Mouse (Mus musculus) CH12.LX (cell line): ENCODE data around the gene 1700008O03Rik. TPM values are rescaled to one million over a fixed set of nuclear protein-coding genes. Genes with fewer than 3 reads are reported as not detected.

ENCODE experiments used
- DNase-seq: peaks from one replicate; pipeline ENCODE4 v3.0.0-alpha.2; 2013; ENCODE audit errors: extremely low read depth
- H3K27ac ChIP-seq: 2 replicates; pipeline ENCODE4 v1.5.1; 2012; ENCODE audit warnings: low read depth, mild to moderate bottlenecking, control low read depth, moderate library complexity; ENCODE audit not compliant: insufficient read depth
- H3K27me3 ChIP-seq: replicated peaks from 2 replicates; pipeline ENCODE3; 2012; ENCODE audit warnings: inconsistent platforms
- H3K36me3 ChIP-seq, 2 experiments: replicated peaks in 1 of 2; 2 replicates each; pipeline versions ENCODE3 to v1.6.1; 2012; ENCODE audit warnings: inconsistent platforms in 1 of 2, low read length in 1 of 2, mild to moderate bottlenecking in 1 of 2, mixed read lengths in 1 of 2, moderate library complexity in 1 of 2; ENCODE audit not compliant: control insufficient read depth in 1 of 2, insufficient read depth in 1 of 2
- H3K4me1 ChIP-seq, 2 experiments: 2 replicates each; pipeline ENCODE4 v1.6.1; 2012; ENCODE audit warnings: inconsistent platforms in 1 of 2, moderate library complexity in 1 of 2; ENCODE audit not compliant: insufficient read depth in 2 of 2, control insufficient read depth in 1 of 2
- H3K4me2 ChIP-seq: 2 replicates; pipeline ENCODE4 v1.6.1; 2012; ENCODE audit warnings: low read depth, mild to moderate bottlenecking, control low read depth; ENCODE audit not compliant: poor library complexity, insufficient read depth, severe bottlenecking
- H3K4me3 ChIP-seq, 3 experiments: fragments of 150-350 bp in 1 of 3; sonication (generic) in 1 of 3; replicated peaks in 1 of 3; 2 replicates each; pipeline versions ENCODE3 to v1.5.1; 2011 to 2012; ENCODE audit warnings: low read depth in 2 of 3, low read length in 2 of 3, mild to moderate bottlenecking in 2 of 3, moderate library complexity in 2 of 3, control low read depth in 1 of 3, improper control_type of control experiment in 1 of 3, inconsistent platforms in 1 of 3, mixed read lengths in 1 of 3; ENCODE audit not compliant: poor library complexity in 1 of 3
- H3K79me2 ChIP-seq: replicated peaks from 2 replicates; pipeline ENCODE4 v1.6.1; 2012; ENCODE audit warnings: mild to moderate bottlenecking, moderate library complexity; ENCODE audit not compliant: control insufficient read depth, poor library complexity, insufficient read depth, severe bottlenecking; ENCODE audit errors: extremely low read depth
- H3K9ac ChIP-seq: 2 replicates; pipeline ENCODE4 v1.6.1; 2012; ENCODE audit warnings: low read depth, mild to moderate bottlenecking, control low read depth, moderate library complexity; ENCODE audit not compliant: insufficient read depth
- H3K9me3 ChIP-seq: replicated peaks from 2 replicates; pipeline ENCODE3; 2012; ENCODE audit warnings: low read length, inconsistent platforms, mixed read lengths
- CHD1 ChIP-seq: IDR thresholded peaks from 2 replicates; pipeline ENCODE4 v1.6.1; 2012; ENCODE audit warnings: low read depth, low read length, improper control_type of control experiment, inconsistent platforms
- E2F4 ChIP-seq: IDR thresholded peaks from 2 replicates; pipeline ENCODE4 v1.6.1; 2011; ENCODE audit warnings: low read depth, low read length, improper control_type of control experiment; ENCODE audit not compliant: insufficient replicate concordance
- ETS1 ChIP-seq: conservative IDR thresholded peaks from 2 replicates; pipeline ENCODE4 v1.6.1; 2012; ENCODE audit warnings: low read depth, mild to moderate bottlenecking, inconsistent platforms, low read length, improper control_type of control experiment, moderate library complexity
- IRF4 ChIP-seq: IDR thresholded peaks from 2 replicates; pipeline ENCODE4 v1.6.1; 2014; ENCODE audit warnings: low read depth, mild to moderate bottlenecking, inconsistent platforms, low read length, improper control_type of control experiment
- MAX ChIP-seq: IDR thresholded peaks from 2 replicates; pipeline ENCODE4 v1.6.1; 2011; ENCODE audit warnings: low read length, improper control_type of control experiment
- MAZ ChIP-seq: IDR thresholded peaks from 2 replicates; pipeline ENCODE4 v1.6.1; 2012; ENCODE audit warnings: low read depth, mild to moderate bottlenecking, inconsistent platforms, low read length, improper control_type of control experiment, moderate library complexity
- MYC ChIP-seq: IDR thresholded peaks from 2 replicates; pipeline ENCODE4 v1.6.1; 2011; ENCODE audit warnings: low read depth, mild to moderate bottlenecking, improper control_type of control experiment, low read length
- PAX5 ChIP-seq: IDR thresholded peaks from 2 replicates; pipeline ENCODE4 v1.6.1; 2012; ENCODE audit warnings: low read length, inconsistent platforms, mixed read lengths
- RAD21 ChIP-seq: IDR thresholded peaks from 2 replicates; pipeline ENCODE4 v1.6.1; 2011; ENCODE audit warnings: low read depth, mild to moderate bottlenecking, low read length, improper control_type of control experiment, moderate library complexity
- SIN3A ChIP-seq: IDR thresholded peaks from 2 replicates; pipeline ENCODE4 v1.6.1; 2012; ENCODE audit warnings: low read length, improper control_type of control experiment, inconsistent platforms
- SMC3 ChIP-seq: IDR thresholded peaks from 2 replicates; pipeline ENCODE4 v1.6.1; 2011; ENCODE audit warnings: low read depth, low read length, improper control_type of control experiment
- TCF12 ChIP-seq: IDR thresholded peaks from 2 replicates; pipeline ENCODE4 v1.6.1; 2014; ENCODE audit warnings: low read depth, mild to moderate bottlenecking, inconsistent platforms, low read length, improper control_type of control experiment
- USF1 ChIP-seq: IDR thresholded peaks from 2 replicates; pipeline ENCODE4 v1.6.1; 2014; ENCODE audit warnings: low read depth, mild to moderate bottlenecking, inconsistent platforms, low read length, improper control_type of control experiment
- USF2 ChIP-seq: conservative IDR thresholded peaks from 2 replicates; pipeline ENCODE4 v1.6.1; 2011; ENCODE audit warnings: low read depth, low read length, improper control_type of control experiment
- ZC3H11A ChIP-seq: IDR thresholded peaks from 2 replicates; pipeline ENCODE4 v1.6.1; 2012; ENCODE audit warnings: low read depth, mild to moderate bottlenecking, inconsistent platforms, low read length, improper control_type of control experiment
- ZKSCAN1 ChIP-seq: IDR thresholded peaks from 2 replicates; pipeline ENCODE4 v1.6.1; 2012; ENCODE audit warnings: low read depth, inconsistent platforms, low read length, improper control_type of control experiment, borderline replicate concordance
- dilution Hi-C: fragments of 300-500 bp; cut with MboI; formaldehyde crosslinking; loops from 2 replicates; pipeline ENCODE4 v1.14.3; 2020; ENCODE audit warnings: low sequenced_read_pairs; ENCODE audit not compliant: extremely low pct_unique_long_range_greater_than_20kb, extremely low pct_ligation_motif_present
- in situ Hi-C: fragments of 300-500 bp; cut with MboI; formaldehyde crosslinking; loops from 3 replicates; pipeline ENCODE4 v1.14.3; 2019; ENCODE audit warnings: low sequenced_read_pairs, low pct_ligation_motif_present, low pct_unique_long_range_greater_than_20kb, mixed read lengths
- polyA plus RNA-seq: library from polyadenylated mRNA; unstranded; fragments of >175 nt; gene quantifications from 2 replicates; pipeline ENCODE4 v1.2.1, GENCODE M21; 2012; ENCODE audit warnings: low read depth; ENCODE audit not compliant: insufficient read length
- total RNA-seq, 2 experiments: library from RNA; depleted of rRNA; stranded (reverse); fragments of 300-350 nt in 1 of 2; fragments of >200 nt in 1 of 2; gene quantifications; 2 replicates each; pipeline ENCODE4 v1.2.3; 2012 to 2014

Gene 1700008O03Rik
- total and polyA plus RNA-seq, 3 experiments = 0.74 to 0.81 TPM; not detected in 1

DNA sequence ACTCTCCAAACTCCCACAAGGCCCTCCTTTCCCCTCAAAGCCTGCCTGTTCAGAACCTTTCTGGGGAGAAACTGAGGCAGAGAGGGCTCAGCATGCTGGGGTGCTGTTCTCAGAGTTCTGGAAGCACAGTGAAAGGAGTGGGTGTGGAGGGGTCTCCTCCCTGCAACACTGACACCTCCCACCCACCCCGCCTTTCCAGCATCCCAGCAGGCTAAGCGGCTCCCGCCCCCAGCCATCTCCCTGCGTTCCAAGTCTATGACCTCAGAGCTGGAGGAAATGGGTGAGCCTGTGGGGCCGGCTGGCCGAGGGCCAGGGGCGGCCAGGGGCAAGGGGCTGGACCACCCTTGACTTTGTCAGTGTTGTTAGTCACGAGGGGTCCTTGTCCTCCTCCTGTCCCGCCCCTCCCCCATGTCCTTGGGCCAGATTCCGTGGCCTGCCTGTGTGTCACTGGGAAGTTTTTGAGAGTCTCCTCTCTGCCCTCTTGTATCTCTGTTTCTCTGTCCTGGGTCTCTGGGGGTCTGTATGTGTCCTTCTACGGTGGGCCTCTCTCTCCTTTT, 42.1 kb downstream of the 1700008O03Rik start:
- Histone ChIP-seq H3K4me2 (no peak overlapping the region), H3K9ac (no peak overlapping the region), H3K27me3 (peaks cover 83% of the 10 kb centered on the region), H3K4me1 (peaks cover 7 to 17% of the 10 kb centered on the region in 2 experiments), H3K27ac (no peak overlapping the region), H3K36me3 (no peaks in the 10 kb centered on the region), H3K9me3 (no peaks in the 10 kb centered on the region), H3K79me2 (no peaks in the 10 kb centered on the region), H3K4me3 (no peak overlapping the region)
- TF ChIP-seq PAX5 (no peak), SMC3 (no peak), USF1 (no peak), E2F4 (no peak)
- in situ Hi-C loops (no loop called here), dilution Hi-C loops (no loop called here)
- DNase-seq = no peak

DNA sequence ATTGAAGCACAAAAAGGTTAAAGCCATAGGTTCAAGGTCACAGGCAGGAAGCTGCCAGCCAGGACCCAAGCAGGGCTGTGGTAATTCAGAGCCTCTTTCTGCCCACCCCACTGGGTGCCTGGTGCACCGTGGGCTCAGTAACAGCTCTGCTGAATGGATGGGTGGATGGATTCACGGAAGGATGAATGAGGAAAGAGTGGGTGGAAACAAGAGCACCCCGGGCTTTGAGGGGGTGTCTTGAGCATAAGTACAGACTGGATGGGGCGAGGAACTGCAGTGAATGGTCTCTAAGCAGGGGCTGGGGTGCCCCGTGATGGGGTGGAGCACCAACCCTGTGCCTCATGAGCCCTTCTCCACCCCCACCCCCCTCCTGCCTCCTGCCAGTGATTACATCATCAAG, 43.9 kb downstream of the 1700008O03Rik start:
- H3K9ac ChIP-seq = no peak overlapping the region

DNA sequence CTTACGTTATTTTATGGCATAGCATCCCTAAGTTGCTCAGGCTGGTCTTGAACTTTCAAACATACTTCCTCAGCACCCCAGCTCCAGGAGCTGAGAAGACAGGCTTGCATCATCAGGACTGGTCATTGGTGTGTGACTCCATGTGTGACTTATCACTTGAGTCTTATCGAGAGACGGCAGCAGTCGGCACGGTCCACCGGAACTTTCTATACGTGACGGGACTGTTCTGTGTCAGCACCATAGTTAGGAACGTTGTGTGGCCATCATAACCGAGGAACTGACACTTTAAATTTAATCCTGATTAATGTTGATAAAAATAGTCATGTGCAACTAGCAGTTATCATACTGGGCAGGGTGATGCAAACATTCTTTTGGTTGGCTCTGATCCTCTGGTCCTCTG, 44.5 kb downstream of the 1700008O03Rik start:
- peaks cover 81% of the 10 kb centered on the region for H3K27me3 ChIP-seq
- H3K9me3 ChIP-seq = peaks cover 1% of the 10 kb centered on the region
- peaks cover 4 to 12% of the 10 kb centered on the region in 2 experiments; a peak in 3 of 4 replicates for H3K4me1 ChIP-seq
- no peak overlapping the region for H3K9ac ChIP-seq
- H3K36me3 ChIP-seq = no peaks in the 10 kb centered on the region
- DNase-seq = no peak
- H3K4me2 ChIP-seq = no peak overlapping the region
- dilution Hi-C loops = no loop called here
- in situ Hi-C loops = no loop called here
- TF ChIP-seq SMC3 (no peak), RAD21 (no peak), ZC3H11A (no peak), ZKSCAN1 (no peak)
- no peaks in the 10 kb centered on the region for H3K79me2 ChIP-seq
- no peak overlapping the region for H3K27ac ChIP-seq
- H3K4me3 ChIP-seq = no peak overlapping the region

More for the DNA sequence above, 43.9 kb downstream of the 1700008O03Rik start:
- DNase-seq = no peak
- H3K27ac ChIP-seq = no peak overlapping the region
- H3K4me1 ChIP-seq = peaks cover 4 to 12% of the 10 kb centered on the region in 2 experiments; a peak in 3 of 4 replicates
- no peak overlapping the region for H3K4me2 ChIP-seq
- dilution Hi-C loops = no loop called here
- TF ChIP-seq CHD1 = no peak
- no peak for TF ChIP-seq SIN3A
- no peak for TF ChIP-seq USF2
- no peak for TF ChIP-seq RAD21
- TF ChIP-seq IRF4 = no peak
- TF ChIP-seq TCF12 = no peak
- TF ChIP-seq MAX = no peak
- TF ChIP-seq E2F4 = no peak
- no peak for TF ChIP-seq MYC
- TF ChIP-seq MAZ = no peak
- no peak for TF ChIP-seq ETS1
- TF ChIP-seq, all 38 proteins: peak for 0
- Histone ChIP-seq H3K36me3 (no peaks in the 10 kb centered on the region), H3K4me3 (no peak overlapping the region), H3K79me2 (no peaks in the 10 kb centered on the region), H3K27me3 (peaks cover 85% of the 10 kb centered on the region), H3K9me3 (no peaks in the 10 kb centered on the region)
- in situ Hi-C loops = no loop called here
